Mouse (Mus musculus) testis, adult 2 months (tissue): Measurements from ENCODE around the gene Rnase11.

ENCODE experiments used
- CTCF ChIP-seq: fragments of 200-500 bp; IDR thresholded peaks from 2 replicates; pipeline ENCODE4 v1.5.1; 2012; ENCODE audit warnings: low read depth, mild to moderate bottlenecking, inconsistent platforms, low read length, moderate library complexity; ENCODE audit not compliant: control insufficient read depth, insufficient read depth, insufficient replicate concordance
- POLR2A ChIP-seq: fragments of 200-500 bp; IDR thresholded peaks from 2 replicates; pipeline ENCODE4 v1.6.1; 2012; ENCODE audit warnings: low read depth, mild to moderate bottlenecking, inconsistent platforms, low read length, moderate library complexity; ENCODE audit not compliant: control insufficient read depth

DNA sequence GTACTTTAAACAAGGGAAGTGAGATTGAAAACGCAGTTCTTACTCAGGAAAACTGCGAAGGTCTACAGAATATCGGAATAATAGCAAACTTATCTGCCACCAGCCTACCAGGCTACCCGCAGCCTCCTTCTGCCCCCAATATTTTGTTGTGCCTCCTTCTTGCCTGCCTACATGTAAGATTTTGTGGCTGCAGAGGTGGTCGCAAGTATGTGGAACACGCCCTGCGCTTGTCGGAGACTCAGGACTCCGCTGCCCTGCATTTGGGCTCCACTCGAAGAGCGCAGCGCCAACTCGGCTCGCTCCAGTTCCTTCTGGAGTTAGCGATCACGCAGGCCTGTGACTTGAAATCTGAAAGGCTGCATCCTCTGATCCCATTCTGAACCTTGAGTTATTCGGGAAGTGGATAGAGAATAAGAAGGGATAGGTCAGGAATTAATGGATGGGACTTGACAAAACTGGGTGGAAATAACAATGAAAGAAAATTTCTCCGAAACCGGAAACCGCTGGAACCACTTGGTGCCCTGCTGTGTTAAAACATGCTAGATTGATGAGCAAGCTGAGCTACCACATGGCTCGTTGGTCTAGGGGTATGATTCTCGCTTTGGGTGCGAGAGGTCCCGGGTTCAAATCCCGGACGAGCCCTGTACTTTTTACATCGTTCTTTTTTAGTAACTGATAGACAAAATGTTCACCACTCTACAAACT is 40.3 kb upstream of the Rnase11 start:
- no peak for TF ChIP-seq CTCF
- no peak for TF ChIP-seq POLR2A
